Mouse (Mus musculus): ENCODE data around the gene Cfap100.

Gene Cfap100

DNA sequence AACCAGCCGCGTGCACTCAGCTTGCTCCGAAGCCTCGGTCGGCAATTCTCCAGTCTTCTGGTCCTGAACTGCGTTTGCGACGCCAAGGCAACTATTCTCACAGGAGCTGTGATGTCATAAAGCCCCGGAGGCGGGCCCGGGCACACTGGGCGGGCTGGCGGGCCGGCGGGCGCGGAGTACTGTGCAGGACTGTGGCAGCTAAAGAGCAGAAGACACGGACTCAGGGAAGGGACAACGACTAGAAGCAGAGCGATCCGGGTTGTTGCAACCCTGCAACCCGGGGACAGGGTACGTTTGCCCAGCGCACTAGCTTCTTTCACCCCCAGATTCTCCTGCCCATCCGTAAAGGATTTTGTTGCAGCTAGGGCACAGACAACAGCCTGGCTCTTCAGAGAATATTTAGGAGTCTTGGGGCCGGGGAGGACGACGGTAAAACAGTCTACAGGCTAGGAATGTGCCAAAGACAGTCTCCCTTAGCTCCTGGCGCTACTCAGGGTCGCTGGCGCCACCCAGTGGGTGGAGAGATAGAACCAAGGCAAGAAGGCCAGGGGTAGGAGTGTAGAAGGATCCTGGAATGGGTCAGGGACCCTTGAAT lies at the start of gene Cfap100:
Gene Cfap100, minus strand, starts transcription at position 418 of the 595 bp plus-strand sequence.
- DNase-seq (ENCODE audit: low read depth in 2 of 2, low spot score in 2 of 2), result no peak

DNA sequence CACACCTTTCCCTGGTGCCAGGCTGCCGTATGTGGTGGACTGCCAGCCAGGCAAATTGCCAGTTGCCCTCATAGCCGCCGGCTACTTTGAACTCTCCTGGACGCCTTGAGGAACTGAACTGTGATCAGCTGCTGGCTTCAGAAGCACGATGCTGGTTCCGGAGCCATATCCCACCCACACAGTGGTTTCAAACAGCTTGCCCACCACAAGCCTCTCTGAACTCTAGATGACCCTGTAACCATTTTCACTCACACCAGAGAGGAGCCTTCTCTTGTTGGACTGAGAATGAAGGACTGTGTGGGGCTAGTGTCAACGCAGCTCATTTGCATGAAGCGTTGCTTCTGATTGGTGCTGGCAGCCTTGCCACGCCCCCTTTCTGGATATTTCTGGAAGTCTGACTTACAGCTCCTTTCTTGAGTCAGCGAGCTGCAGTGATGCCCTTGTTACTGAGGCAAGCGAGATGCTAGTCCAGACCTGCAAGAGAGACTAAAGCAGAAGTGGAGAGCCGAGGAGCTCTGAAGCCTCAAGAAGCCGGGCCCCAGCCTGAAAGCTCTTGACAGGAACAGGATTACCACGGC lies 48.4 kb upstream of the Cfap100 start:
- no peak for DNase-seq (ENCODE audit: low read depth in 2 of 2, low spot score in 2 of 2)

DNA sequence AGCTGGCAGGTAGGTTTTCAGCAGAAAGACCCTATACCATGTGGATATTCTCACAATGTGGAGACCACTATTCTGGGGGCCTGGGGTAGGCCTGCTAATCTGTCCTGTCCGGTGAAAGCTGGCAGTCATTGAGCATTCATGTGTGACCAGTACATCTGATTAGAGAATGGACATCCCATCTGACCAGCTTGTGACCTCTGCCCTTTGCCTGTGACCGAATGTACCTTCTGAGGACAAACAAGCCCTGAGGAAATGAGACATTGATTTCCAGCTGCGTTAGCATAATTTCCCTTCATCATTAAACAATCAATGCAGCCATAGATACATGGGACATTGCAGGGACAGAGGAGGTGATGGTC lies 47.2 kb upstream of the Cfap100 start:
- DNase-seq (ENCODE audit: low read depth in 2 of 2, low spot score in 2 of 2), result no peak

DNA sequence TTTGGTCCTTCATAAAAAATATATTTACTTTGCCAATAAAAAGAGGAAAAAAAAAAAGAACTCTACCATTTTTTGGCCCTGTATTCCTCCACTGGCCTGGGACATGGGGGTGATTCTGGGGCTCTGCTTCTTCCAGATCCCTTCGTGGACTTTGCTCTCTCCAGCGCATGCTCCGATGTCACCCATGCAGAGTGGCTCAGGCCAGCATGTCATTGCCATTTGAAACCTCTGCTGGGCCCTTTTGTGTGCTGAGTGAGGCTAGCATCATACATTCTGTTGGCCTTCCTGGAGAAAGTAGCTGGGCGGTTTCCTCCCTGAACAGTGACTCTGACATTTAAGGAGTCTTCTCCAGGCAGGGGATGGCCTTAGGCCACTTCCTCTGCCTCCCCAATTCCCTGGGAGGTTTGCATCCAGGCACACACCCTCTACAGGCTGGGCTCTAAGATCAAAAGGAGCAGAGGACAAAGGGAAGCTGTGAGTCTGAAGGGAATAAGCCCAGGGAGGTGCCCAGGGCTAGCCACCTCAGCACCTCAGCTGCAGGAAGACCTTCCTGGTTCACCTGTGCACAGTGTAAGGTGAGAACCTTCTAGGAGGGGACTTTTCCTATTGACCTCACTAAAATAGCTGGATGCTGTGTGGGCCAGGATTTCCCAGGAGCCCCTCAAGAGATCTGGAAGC lies 46.7 kb upstream of the Cfap100 start:
- no peak for DNase-seq (ENCODE audit: low read depth in 2 of 2, low spot score in 2 of 2)

DNA sequence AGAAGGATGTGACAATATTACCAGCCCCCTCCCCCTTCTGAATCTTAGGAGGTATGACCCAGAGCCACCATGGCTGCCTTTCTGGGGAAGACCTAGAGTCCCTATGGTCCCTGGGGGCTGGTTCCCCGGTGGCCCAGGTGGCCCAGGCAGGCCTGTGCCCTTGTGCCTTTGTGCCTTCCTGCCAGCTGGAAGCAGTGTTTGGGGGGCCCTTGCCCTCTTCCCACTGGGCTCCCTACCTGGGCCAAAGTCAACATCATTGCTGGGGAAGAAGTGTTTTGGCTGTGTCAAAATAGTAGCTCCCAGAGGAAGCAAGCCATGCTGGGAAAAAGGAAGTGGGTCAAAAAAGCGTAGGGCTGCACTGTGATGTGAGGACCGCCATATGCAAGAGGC lies 45.8 kb upstream of the Cfap100 start:
- DNase-seq (ENCODE audit: low read depth in 2 of 2, low spot score in 2 of 2), result no peak

DNA sequence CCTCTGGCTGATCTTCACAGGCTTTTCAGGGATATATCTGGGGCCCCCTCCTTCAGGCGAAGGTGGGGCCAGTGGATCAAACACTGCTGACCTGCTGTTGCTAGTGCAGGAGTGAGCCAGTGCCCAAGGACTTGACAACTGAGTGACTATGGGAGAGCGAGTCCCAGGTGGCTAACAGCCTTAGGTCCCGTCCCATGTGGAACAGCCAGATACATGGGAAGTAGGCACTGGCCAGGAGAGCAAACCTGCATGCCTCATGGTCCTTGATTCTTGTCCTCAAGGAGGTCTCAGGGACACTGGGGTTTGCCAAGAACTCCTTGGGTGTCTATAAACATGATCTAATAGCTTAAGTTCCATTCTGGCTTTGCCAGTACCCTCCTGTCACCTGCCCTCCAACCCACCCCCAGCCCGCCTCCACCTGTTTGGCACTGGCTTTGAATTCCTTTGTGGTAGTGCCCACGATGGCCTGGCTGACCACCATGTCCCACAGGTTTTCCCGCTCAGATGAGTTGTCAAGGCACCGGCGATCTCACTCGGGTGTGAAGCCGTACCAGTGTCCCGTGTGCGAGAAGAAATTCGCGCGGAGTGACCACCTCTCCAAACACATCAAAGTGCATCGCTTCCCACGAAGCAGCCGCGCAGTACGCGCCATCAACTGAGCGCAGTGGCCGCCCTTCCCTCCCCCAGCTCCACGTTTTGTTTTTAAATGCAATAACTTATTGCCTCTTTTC lies 45.2 kb upstream of the Cfap100 start:
- DNase-seq (ENCODE audit: low read depth in 2 of 2, low spot score in 2 of 2), result no peak

DNA sequence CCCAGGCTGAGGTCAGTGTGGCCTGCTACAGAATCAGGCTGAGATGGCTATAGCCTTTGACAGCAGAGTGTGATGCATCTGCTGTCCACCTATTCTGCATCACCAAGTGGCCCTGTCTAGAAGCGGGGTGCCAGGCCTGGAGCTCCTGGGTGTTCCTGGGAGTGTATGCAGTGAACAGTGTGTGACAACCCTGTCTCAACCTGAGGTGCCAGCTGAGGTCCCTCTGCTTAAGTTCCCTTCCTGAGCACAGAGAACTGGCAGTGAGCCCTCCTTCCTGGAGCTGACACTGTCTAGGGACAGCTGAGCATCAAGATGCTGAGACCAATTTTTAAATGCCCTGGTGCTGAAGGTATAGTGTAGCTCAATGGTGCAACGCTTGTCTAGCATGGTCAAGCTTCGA lies 44.1 kb upstream of the Cfap100 start:
- no peak for DNase-seq (ENCODE audit: low read depth in 2 of 2, low spot score in 2 of 2)

DNA sequence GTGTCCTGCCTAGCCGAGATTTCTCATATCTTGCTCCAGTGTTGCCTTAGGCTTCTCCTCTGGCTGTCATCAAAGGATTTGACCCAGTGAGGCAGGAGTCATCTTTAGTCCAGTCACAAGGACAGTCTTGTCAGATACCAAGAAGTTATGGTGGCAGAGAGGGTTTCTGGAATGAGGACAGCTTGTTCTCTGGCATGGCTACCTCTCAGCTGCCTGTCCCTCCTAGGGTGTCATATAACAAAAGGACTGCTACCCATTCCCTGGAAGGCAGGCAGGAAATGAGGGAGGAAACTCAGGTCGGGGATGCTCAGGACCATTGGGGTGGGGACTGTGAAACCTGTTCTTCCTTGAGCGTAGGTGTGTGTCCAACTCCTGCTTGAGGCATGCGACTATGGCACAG lies 43.5 kb upstream of the Cfap100 start:
- DNase-seq (ENCODE audit: low read depth in 2 of 2, low spot score in 2 of 2), result no peak

DNA sequence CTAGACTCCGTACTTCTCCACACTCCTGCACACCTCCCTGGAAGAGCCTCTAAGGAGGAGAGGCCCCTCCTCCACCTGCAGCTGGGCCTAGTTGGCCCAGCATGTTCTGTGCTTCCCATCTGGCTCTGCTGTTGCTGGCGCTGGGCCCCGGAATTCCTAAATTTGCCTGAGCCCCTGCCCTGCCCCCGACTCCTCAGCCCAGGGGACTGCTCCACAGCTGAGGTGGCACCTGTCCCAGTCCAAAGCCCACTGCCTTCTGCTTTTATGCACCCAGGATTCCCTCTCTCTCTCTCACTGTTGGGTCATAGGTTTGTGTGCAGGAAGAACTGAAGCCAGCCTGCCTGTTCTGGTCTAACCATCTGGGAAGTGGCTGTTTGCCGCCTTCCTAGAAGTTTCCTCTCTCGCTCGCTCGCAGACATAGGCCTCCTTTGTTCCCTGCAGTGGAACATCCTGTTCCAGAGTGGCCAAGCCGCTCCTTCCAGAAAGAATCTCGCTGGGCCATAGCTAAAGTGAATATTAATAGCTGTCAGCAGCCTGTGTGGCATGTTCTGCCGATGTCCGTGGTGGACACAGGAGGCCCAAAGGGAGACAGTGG lies 42.4 kb upstream of the Cfap100 start:
- DNase-seq (ENCODE audit: low read depth in 2 of 2, low spot score in 2 of 2), result no peak

DNA sequence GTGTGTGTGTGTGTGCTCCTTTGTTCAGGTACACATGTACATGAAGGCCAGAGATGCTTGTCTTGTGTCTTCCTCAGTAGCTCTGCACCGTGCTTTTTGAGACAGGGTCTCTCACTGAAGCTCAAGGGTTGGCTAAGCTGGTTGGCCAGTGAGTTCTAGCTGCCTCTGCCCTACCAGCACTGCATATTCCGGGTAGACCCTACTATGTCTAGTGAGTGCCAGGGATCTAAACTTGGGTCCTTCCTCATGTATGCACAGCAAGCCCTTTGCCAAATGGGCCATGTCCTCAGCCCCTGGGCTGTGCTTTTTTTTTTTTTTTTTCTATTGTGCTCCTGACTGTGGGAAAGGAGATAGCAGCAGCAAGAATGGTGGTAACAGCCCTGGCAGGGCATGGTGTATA lies 41.7 kb upstream of the Cfap100 start:
- no peak for DNase-seq (ENCODE audit: low read depth in 2 of 2, low spot score in 2 of 2)

DNA sequence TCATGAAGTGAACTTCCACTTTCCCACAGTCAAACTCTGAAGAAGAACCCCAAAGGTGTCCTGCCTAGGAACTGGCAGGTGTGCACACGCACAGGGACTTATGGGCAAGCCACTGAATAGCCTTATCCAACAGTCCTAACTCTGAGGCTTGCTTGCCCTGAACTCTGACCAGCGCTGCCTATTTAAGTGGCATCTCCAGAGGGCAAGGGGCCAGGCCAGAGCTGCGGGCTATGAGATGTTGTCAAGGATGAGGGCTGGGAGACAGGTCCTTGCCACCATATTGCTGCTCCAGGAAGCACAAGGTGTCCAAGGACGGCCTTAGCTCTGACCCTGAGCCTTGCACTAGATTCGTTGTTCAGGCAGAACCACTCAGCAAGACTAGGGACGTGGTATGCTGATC lies 40.4 kb upstream of the Cfap100 start:
- DNase-seq (ENCODE audit: low read depth in 2 of 2, low spot score in 2 of 2), result no peak

DNA sequence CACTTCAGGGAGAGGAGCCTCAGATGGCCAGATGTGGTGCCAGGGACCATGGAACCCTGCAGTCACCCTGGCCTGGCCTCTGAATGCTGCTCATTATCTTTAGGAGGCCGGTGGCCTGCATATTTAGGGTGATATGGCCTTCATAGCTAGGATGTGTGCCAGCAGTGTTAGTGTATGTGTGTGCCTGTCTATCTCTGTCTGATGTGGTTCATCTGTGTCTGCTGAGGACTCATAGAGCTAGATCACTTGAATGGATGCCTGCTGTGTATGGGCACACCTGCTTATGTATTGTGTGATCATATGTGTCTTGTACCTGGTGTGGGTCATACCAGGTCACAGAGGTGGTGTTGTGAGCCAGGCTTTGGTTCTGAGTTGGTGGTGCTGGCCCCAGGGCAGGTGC lies 39.6 kb upstream of the Cfap100 start:
- no peak for DNase-seq (ENCODE audit: low read depth in 2 of 2, low spot score in 2 of 2)

DNA sequence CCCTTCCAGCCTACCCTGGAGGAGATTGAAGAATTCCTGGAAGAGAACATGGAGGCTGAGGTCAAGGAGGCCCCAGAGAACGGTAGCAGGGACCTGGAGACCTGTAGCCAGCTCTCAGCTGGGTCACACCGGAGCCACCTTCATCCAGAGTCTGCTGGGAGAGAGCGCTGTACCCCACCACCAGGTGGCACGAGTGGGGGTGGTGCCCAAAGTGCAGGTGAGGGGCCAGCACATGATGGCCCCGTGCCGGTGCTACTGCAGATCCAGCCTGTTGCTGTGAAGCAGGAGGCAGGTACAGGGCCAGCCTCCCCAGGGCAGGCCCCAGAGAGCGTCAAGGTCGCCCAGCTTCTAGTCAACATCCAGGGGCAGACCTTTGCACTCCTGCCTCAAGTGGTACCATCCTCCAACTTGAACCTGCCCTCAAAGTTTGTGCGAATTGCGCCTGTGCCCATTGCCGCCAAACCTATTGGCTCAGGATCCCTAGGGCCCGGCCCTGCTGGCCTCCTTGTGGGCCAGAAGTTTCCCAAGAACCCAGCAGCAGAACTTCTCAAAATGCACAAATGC lies 38.3 kb upstream of the Cfap100 start:
- no peak for DNase-seq (ENCODE audit: low read depth in 2 of 2, low spot score in 2 of 2)

DNA sequence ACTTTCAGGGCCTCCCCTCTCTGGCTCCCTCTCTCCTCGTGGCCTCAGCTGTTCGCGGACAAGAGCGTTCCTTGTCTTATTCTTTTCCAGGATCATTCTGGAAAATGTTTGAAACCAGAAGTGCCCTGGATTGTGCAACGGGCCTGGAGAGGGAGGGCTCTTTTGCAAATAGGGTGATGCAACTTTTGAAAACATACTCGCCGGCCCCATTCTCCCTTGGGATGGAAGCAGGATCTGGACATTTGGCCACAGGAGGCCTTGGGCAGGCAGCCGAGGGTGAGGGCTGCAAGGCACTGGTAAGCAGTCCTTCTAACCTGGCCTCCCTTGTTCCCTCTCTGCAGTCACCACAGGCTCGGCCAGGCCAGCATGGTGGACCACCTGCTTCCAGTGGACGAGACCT lies 37.5 kb upstream of the Cfap100 start:
- no peak for DNase-seq (ENCODE audit: low read depth in 2 of 2, low spot score in 2 of 2)

DNA sequence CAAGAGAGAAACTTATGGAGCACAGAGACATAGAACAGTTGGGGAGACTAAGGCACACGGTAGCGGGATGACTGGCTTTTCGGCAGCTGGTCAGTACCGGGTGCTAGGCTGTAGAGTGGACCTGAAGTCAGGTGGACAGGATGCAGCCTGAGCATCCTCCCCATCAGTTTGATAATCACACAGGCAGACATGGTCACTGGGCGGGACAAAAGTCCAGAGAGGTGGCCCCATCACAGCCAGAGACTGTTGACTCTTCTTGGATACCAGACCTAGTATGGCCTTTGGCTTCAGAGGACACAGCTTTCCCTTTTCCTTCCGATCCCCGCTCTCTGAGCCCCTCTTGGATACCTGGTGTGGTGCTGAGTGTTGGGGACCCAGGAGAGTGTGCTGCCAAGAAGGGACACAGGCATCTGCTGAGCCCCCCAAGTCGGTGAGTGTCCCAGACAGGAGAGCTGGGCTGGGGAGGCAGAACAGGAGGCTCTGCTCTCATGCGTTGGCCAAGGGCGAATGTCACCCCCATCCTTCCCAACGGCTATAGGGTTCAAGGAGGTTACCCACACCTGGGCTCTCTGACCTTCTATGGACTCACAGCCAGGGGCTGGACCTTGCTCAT lies 36.5 kb upstream of the Cfap100 start:
- no peak for DNase-seq (ENCODE audit: low read depth in 2 of 2, low spot score in 2 of 2)

DNA sequence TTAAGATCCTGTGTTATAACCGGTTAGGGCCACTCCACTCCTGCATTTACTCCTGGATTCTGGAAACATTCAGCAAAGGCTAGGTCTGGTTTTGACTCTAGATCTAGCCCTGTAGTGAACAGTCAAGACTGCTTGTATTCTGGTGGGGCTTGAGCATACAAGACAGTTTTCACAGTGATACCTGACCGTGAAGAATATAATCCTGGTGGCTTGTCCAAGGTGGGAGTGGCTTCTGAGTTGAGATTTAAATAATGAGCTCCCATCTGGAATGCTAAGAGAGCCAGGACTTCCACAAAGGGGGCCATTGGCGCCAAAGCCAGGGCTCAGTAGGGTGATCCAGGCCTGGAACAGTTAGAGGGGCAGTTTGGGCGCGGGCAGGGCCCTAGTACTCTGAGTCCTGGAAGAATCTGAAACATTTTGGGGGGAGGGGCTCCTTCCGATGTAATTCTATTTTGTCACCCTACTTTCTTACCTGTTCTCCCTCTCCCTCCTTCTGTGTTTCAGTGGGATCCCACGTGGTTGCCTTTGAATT lies 35.4 kb upstream of the Cfap100 start:
- no peak for DNase-seq (ENCODE audit: low read depth in 2 of 2, low spot score in 2 of 2)

DNA sequence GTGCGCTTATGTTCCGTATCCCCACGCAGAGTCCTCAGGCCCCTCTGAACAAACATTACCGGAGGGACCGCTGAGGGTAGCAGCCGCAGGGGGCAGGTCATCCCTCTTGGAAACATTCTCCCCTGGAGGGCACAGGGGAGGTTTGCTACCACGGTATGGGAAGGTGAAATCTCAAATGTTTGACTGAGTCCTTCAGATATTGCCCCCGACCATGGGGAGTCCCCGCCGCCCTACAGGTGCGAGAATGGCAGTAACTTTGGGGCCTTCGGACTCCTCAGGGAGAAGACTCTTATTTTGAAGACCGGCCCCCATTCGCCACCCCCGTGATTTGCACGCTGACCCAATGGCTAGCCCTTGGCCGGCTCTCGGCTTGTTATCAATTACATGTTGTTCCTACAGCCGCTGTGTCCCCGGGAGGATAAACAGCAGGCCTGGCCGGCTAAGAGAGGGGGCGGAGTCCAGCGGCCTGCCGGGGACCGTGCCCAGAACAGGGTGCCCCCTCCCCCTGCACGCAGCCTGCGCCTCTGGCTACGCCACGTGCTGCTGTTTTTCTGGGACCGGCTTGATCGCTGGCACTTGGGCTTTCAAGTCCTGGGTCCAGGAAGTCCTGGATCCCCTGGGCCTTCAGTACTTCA lies 34.7 kb upstream of the Cfap100 start:
- no peak for DNase-seq (ENCODE audit: low read depth in 2 of 2, low spot score in 2 of 2)

DNA sequence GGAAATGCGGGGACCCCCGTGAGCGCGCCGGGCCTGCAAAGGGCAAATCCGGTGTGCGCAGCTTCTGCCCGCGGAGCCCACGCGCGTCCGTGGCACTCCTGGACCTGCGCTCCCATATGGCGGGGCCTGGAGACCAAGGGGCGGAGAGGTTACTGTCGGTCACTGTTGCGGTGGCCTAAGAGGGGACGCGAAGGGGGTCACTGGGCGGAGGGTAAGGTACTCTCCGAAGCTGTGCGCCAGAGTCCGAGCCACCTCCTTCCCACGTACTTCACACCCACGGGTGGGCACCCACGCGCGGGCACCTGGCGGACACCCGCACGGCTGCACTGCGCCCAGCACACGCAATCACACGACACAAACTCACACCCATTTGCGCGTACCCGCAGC lies 34.2 kb upstream of the Cfap100 start:
- no peak for DNase-seq (ENCODE audit: low read depth in 2 of 2, low spot score in 2 of 2)

DNA sequence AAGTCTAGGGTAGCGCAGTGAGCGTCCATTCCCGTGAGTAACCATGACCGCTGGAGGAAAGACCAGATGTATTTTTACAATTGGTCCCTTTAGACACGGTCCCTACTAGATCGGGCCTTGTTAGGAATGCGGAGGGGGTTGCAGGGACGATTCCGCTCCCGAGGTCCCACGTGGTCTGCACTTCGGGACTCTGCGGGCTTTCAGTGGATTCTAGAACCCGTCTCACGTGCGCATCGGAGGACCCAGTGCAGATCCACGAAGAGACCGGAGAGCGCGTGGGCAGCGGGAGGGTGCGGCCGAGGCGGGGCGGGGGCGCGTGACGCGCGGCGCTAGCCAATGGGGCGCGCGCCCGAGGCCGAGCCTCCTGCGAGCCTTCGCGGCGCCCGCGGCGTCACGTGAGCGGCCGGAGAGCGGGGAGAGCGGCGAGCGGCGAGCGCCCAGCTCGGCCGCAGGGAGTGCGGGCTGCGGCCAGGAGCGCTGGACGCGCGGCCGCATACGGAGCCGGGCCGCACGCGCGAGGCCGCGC lies 33.6 kb upstream of the Cfap100 start, which contains the start of gene Klf15:
Gene Klf15, plus strand, starts transcription at position 396 of the 526 bp plus-strand sequence.
- no peak for DNase-seq (ENCODE audit: low read depth in 2 of 2, low spot score in 2 of 2)

DNA sequence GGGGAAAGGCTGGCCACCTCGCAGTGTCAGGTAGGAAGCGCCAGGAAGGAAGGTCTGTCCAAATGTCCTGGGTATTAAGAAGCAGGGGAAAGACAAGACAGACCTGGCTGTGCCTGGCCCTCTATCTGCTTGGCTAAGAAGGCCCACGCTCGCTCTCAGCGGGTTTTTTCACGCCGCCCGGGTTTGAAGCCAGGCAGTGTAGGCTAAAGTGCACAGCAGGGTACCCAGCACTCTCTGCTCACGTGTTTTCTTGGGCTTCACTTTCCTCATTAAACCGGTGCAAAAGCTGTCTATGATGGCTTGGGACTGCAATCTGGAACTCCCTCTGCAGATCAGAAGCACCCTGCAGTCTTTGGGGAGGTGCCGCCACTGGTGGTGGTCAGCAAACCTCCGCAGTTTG lies 33.2 kb upstream of the Cfap100 start:
- DNase-seq (ENCODE audit: low read depth in 2 of 2, low spot score in 2 of 2), result no peak
